Mouse (Mus musculus) MEL (cell line): ENCODE results near the gene Minar1. TPM values are rescaled to one million over a fixed set of nuclear protein-coding genes. Genes with fewer than 3 reads are reported as not detected.

Experiments used
- DNase-seq: peaks from one replicate; pipeline ENCODE4 v3.0.0; 2011; ENCODE audit warnings: low read depth, low spot score
- H3K27ac ChIP-seq: 2 replicates; pipeline ENCODE4 v1.5.1; 2012; ENCODE audit warnings: low read depth, mild to moderate bottlenecking, control low read depth, low read length, moderate library complexity; ENCODE audit not compliant: control insufficient read depth
- H3K27me3 ChIP-seq, 2 experiments: fragments of 150-350 bp in 1 of 2; sonication (generic) in 1 of 2; 2 replicates each; pipeline ENCODE4 v1.6.1; 2012; ENCODE audit warnings: low read length in 2 of 2, mild to moderate bottlenecking in 2 of 2, improper control_type of control experiment in 1 of 2, moderate library complexity in 1 of 2; ENCODE audit not compliant: insufficient read depth in 2 of 2, control insufficient read depth in 1 of 2
- H3K36me3 ChIP-seq, 2 experiments: 2 replicates each; pipeline ENCODE4 v1.6.1; 2012 to 2014; ENCODE audit warnings: low read length in 2 of 2, improper control_type of control experiment in 1 of 2, inconsistent platforms in 1 of 2, mild to moderate bottlenecking in 1 of 2; ENCODE audit not compliant: insufficient read depth in 2 of 2, control insufficient read depth in 1 of 2
- H3K4me1 ChIP-seq, 2 experiments: fragments of 150-350 bp in 1 of 2; sonication (generic) in 1 of 2; 2 replicates each; pipeline ENCODE4 v1.6.1; 2012; ENCODE audit warnings: low read length in 2 of 2, improper control_type of control experiment in 1 of 2, mild to moderate bottlenecking in 1 of 2; ENCODE audit not compliant: insufficient read depth in 2 of 2, control insufficient read depth in 1 of 2
- H3K4me3 ChIP-seq, 2 experiments: fragments of 150-350 bp in 1 of 2; sonication (generic) in 1 of 2; 2 replicates each; pipeline ENCODE4 v1.5.1; 2012; ENCODE audit warnings: low read depth in 2 of 2, low read length in 2 of 2, mild to moderate bottlenecking in 2 of 2, moderate library complexity in 2 of 2, control low read depth in 1 of 2, improper control_type of control experiment in 1 of 2; ENCODE audit not compliant: control insufficient read depth in 1 of 2, insufficient read depth in 1 of 2
- H3K79me2 ChIP-seq: 2 replicates; pipeline ENCODE4 v1.6.1; 2012; ENCODE audit warnings: mild to moderate bottlenecking, low read length, moderate library complexity; ENCODE audit not compliant: control insufficient read depth, poor library complexity, insufficient read depth
- H3K9ac ChIP-seq: 2 replicates; pipeline ENCODE4 v1.6.1; 2012; ENCODE audit warnings: low read depth, mild to moderate bottlenecking, control low read depth, low read length, moderate library complexity; ENCODE audit not compliant: control insufficient read depth, poor library complexity, severe bottlenecking
- H3K9me3 ChIP-seq: fragments of 150-350 bp; sonication (generic); replicated peaks from 2 replicates; pipeline ENCODE4 v1.6.1; 2012; ENCODE audit warnings: mild to moderate bottlenecking, low read length, improper control_type of control experiment, moderate library complexity; ENCODE audit not compliant: insufficient read depth
- CHD2 ChIP-seq: IDR thresholded peaks from 2 replicates; pipeline ENCODE4 v1.6.1; 2011; ENCODE audit warnings: low read length, improper control_type of control experiment
- CTCF ChIP-seq, 3 experiments: IDR thresholded peaks in 2 of 3; conservative IDR thresholded peaks in 1 of 3; 2 replicates each; pipeline ENCODE4 v1.5.1; 2011 to 2012; ENCODE audit warnings: low read length in 3 of 3, low read depth in 2 of 3, mild to moderate bottlenecking in 2 of 3, improper control_type of control experiment in 1 of 3, inconsistent platforms in 1 of 3, mixed read lengths in 1 of 3, moderate library complexity in 1 of 3; ENCODE audit not compliant: control insufficient read depth in 1 of 3, insufficient read depth in 1 of 3, poor library complexity in 1 of 3, severe bottlenecking in 1 of 3
- EP300 ChIP-seq, 2 experiments: IDR thresholded peaks; 2 replicates each; pipeline ENCODE4 v1.6.1; 2011; ENCODE audit warnings: improper control_type of control experiment in 2 of 2, low read length in 2 of 2, low read depth in 1 of 2, mild to moderate bottlenecking in 1 of 2
- ETS1 ChIP-seq: IDR thresholded peaks from 2 replicates; pipeline ENCODE4 v1.6.1; 2012; ENCODE audit warnings: low read depth, mild to moderate bottlenecking, inconsistent platforms, low read length, improper control_type of control experiment, moderate library complexity
- GABPA ChIP-seq: IDR thresholded peaks from 2 replicates; pipeline ENCODE4 v1.6.1; 2012; ENCODE audit warnings: low read depth, mild to moderate bottlenecking, inconsistent platforms, low read length, improper control_type of control experiment, moderate library complexity
- HCFC1 ChIP-seq: IDR thresholded peaks from 2 replicates; pipeline ENCODE4 v1.6.1; 2012; ENCODE audit warnings: low read depth, mild to moderate bottlenecking, inconsistent platforms, low read length, improper control_type of control experiment, moderate library complexity
- JUND ChIP-seq: IDR thresholded peaks from 2 replicates; pipeline ENCODE4 v1.6.1; 2011; ENCODE audit warnings: low read depth, mild to moderate bottlenecking, improper control_type of control experiment, low read length
- MAFK ChIP-seq: IDR thresholded peaks from 2 replicates; pipeline ENCODE4 v1.6.1; 2011; ENCODE audit warnings: low read depth, mild to moderate bottlenecking, low read length, improper control_type of control experiment, borderline replicate concordance
- MYC ChIP-seq: IDR thresholded peaks from 2 replicates; pipeline ENCODE4 v1.6.1; 2011; ENCODE audit warnings: low read depth, mild to moderate bottlenecking, low read length, improper control_type of control experiment, moderate library complexity
- POLR2AphosphoS5 ChIP-seq: IDR thresholded peaks from 2 replicates; pipeline ENCODE4 v1.6.1; 2012; ENCODE audit warnings: low read depth, borderline replicate concordance, mild to moderate bottlenecking, inconsistent platforms, low read length, moderate library complexity, mixed read lengths
- SIN3A ChIP-seq: IDR thresholded peaks from 2 replicates; pipeline ENCODE4 v1.6.1; 2012; ENCODE audit warnings: low read length, improper control_type of control experiment, inconsistent platforms
- ZNF384 ChIP-seq: IDR thresholded peaks from 2 replicates; pipeline ENCODE4 v1.6.1; 2012; ENCODE audit warnings: low read depth, mild to moderate bottlenecking, inconsistent platforms, low read length, improper control_type of control experiment
- polyA plus RNA-seq, 2 experiments: library from polyadenylated mRNA; stranded (reverse) in 1 of 2; unstranded in 1 of 2; fragments of >175 nt in 1 of 2; fragments of >200 nt in 1 of 2; gene quantifications; 2 replicates each; pipeline versions ENCODE4 v1.2.1 to v1.2.4; 2012; ENCODE audit warnings: low replicate concordance in 2 of 2, low read depth in 1 of 2; ENCODE audit not compliant: insufficient read length in 2 of 2, insufficient read depth in 1 of 2, missing spikeins in 1 of 2
- total RNA-seq: library from RNA; depleted of rRNA; stranded (reverse); fragments of 300-350 nt; gene quantifications from 2 replicates; pipeline ENCODE4 v1.2.3, GENCODE M21; 2012; rRNA removed

Gene Minar1
- total and polyA plus RNA-seq, 3 experiments, result not detected

GRCm38 (mm10) chr9:89552663-89553062, 70.3 kb downstream of the Minar1 start:
- H3K4me3 ChIP-seq, result no peak overlapping the region
- no peak for TF ChIP-seq EP300 (IDR thresholded peaks at IDR 0.05; ENCODE audit: low read depth in 1 of 2, low read length in 2 of 2)
- TF ChIP-seq ETS1, result no peak
- no peak for TF ChIP-seq ZNF384
- no peak for TF ChIP-seq CTCF (IDR thresholded peaks at IDR 0.05 in 2 of 3, conservative IDR thresholded peaks at IDR 0.05 in 1 of 3; ENCODE audit: control insufficient read depth in 1 of 3, insufficient read depth in 1 of 3, low read depth in 2 of 3, low read length in 3 of 3, poor library complexity in 1 of 3, severe bottlenecking in 1 of 3)
- TF ChIP-seq POLR2AphosphoS5, result no peak
- TF ChIP-seq SIN3A, result no peak
- TF ChIP-seq MYC, result no peak
- TF ChIP-seq MAFK, result no peak
- no peak for TF ChIP-seq HCFC1
- no peak for TF ChIP-seq GABPA
- no peak for TF ChIP-seq CHD2
- no peak for TF ChIP-seq JUND
- H3K4me1 ChIP-seq, result no peaks in the 10 kb centered on the region
- H3K27ac ChIP-seq, result no peak overlapping the region
- no peaks in the 10 kb centered on the region for H3K9me3 ChIP-seq
- DNase-seq, result no peak
- H3K36me3 ChIP-seq, result no peaks in the 10 kb centered on the region
- no peaks in the 10 kb centered on the region for H3K27me3 ChIP-seq
- H3K9ac ChIP-seq, result no peak overlapping the region
- H3K79me2 ChIP-seq, result no peaks in the 10 kb centered on the region

Other genes starting within 250 kb of the Minar1 start
- 84.6 and 102 TPM in 2 replicates for gene Tmed3, start 81.9 kb upstream of the Minar1 start, total RNA-seq
- 10 to 100 TPM in 1 of 2 experiments, not detected in 1; 76.7 TPM for gene Tmed3, start 81.9 kb upstream of the Minar1 start, polyA plus RNA-seq
- not detected in 2 replicates for gene Ankrd34c, start 115.3 kb upstream of the Minar1 start, total RNA-seq
- not detected for gene Ankrd34c, start 115.3 kb upstream of the Minar1 start, polyA plus RNA-seq